Mouse (Mus musculus): ENCODE data around the gene Olfr1326-ps1.

Gene Olfr1326-ps1

GRCm38 (mm10) chrX:74574788-74575187 is at the start of gene Olfr1326-ps1:
Olfr1326-ps1 (minus strand) TSS chrX:74574888.
- DNase-seq (ENCODE audit: low spot score in 2 of 2) = no peak

DNA sequence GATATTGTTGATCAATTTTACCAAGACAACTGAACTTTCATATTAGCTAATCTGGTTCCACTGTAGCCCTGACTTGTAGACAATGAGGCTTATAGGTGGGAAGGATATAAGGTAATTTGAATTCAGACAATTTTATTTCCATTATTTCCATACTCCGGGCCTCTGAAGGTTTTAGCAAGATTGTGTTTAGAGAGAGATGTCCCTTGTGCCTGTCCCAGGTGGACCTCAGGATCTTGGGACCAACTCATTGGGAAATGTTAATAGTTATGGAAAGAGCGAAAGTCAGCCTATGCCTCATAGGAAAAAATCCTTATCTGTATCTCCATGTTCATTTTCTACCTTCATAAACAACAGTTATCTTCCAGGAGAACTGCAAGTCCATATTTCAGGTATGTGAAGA is 17.7 kb upstream of the Olfr1326-ps1 start, which contains the start of gene Olfr1325:
Gene Olfr1325 (plus strand): TSS at position 301 of the 400 bp plus-strand sequence.
- DNase-seq (ENCODE audit: low spot score in 2 of 2) = no peak
